Mouse (Mus musculus) MEL (cell line): Measurements from ENCODE around the gene Wdfy1. TPM values are rescaled to one million over a fixed set of nuclear protein-coding genes. Genes with fewer than 3 reads are reported as not detected.

Experiments used
- DNase-seq: peaks from one replicate; pipeline ENCODE4 v3.0.0; 2011; ENCODE audit warnings: low read depth, low spot score
- H3K27ac ChIP-seq: 2 replicates; pipeline ENCODE4 v1.5.1; 2012; ENCODE audit warnings: low read depth, mild to moderate bottlenecking, control low read depth, low read length, moderate library complexity; ENCODE audit not compliant: control insufficient read depth
- H3K27me3 ChIP-seq, 2 experiments: fragments of 150-350 bp in 1 of 2; sonication (generic) in 1 of 2; 2 replicates each; pipeline ENCODE4 v1.6.1; 2012; ENCODE audit warnings: low read length in 2 of 2, mild to moderate bottlenecking in 2 of 2, improper control_type of control experiment in 1 of 2, moderate library complexity in 1 of 2; ENCODE audit not compliant: insufficient read depth in 2 of 2, control insufficient read depth in 1 of 2
- H3K36me3 ChIP-seq, 2 experiments: 2 replicates each; pipeline ENCODE4 v1.6.1; 2012 to 2014; ENCODE audit warnings: low read length in 2 of 2, improper control_type of control experiment in 1 of 2, inconsistent platforms in 1 of 2, mild to moderate bottlenecking in 1 of 2; ENCODE audit not compliant: insufficient read depth in 2 of 2, control insufficient read depth in 1 of 2
- H3K4me1 ChIP-seq, 2 experiments: fragments of 150-350 bp in 1 of 2; sonication (generic) in 1 of 2; 2 replicates each; pipeline ENCODE4 v1.6.1; 2012; ENCODE audit warnings: low read length in 2 of 2, improper control_type of control experiment in 1 of 2, mild to moderate bottlenecking in 1 of 2; ENCODE audit not compliant: insufficient read depth in 2 of 2, control insufficient read depth in 1 of 2
- H3K4me3 ChIP-seq, 2 experiments: fragments of 150-350 bp in 1 of 2; sonication (generic) in 1 of 2; 2 replicates each; pipeline ENCODE4 v1.5.1; 2012; ENCODE audit warnings: low read depth in 2 of 2, low read length in 2 of 2, mild to moderate bottlenecking in 2 of 2, moderate library complexity in 2 of 2, control low read depth in 1 of 2, improper control_type of control experiment in 1 of 2; ENCODE audit not compliant: control insufficient read depth in 1 of 2, insufficient read depth in 1 of 2
- H3K79me2 ChIP-seq: 2 replicates; pipeline ENCODE4 v1.6.1; 2012; ENCODE audit warnings: mild to moderate bottlenecking, low read length, moderate library complexity; ENCODE audit not compliant: control insufficient read depth, poor library complexity, insufficient read depth
- H3K9ac ChIP-seq: 2 replicates; pipeline ENCODE4 v1.6.1; 2012; ENCODE audit warnings: low read depth, mild to moderate bottlenecking, control low read depth, low read length, moderate library complexity; ENCODE audit not compliant: control insufficient read depth, poor library complexity, severe bottlenecking
- H3K9me3 ChIP-seq: fragments of 150-350 bp; sonication (generic); replicated peaks from 2 replicates; pipeline ENCODE4 v1.6.1; 2012; ENCODE audit warnings: mild to moderate bottlenecking, low read length, improper control_type of control experiment, moderate library complexity; ENCODE audit not compliant: insufficient read depth
- CTCF ChIP-seq, 3 experiments: IDR thresholded peaks in 2 of 3; conservative IDR thresholded peaks in 1 of 3; 2 replicates each; pipeline ENCODE4 v1.5.1; 2011 to 2012; ENCODE audit warnings: low read length in 3 of 3, low read depth in 2 of 3, mild to moderate bottlenecking in 2 of 3, improper control_type of control experiment in 1 of 3, inconsistent platforms in 1 of 3, mixed read lengths in 1 of 3, moderate library complexity in 1 of 3; ENCODE audit not compliant: control insufficient read depth in 1 of 3, insufficient read depth in 1 of 3, poor library complexity in 1 of 3, severe bottlenecking in 1 of 3
- E2F4 ChIP-seq: IDR thresholded peaks from 2 replicates; pipeline ENCODE4 v1.6.1; 2011; ENCODE audit warnings: low read depth, low read length, improper control_type of control experiment, borderline replicate concordance
- ELF1 ChIP-seq: IDR thresholded peaks from 2 replicates; pipeline ENCODE4 v1.6.1; 2014; ENCODE audit warnings: low read depth, mild to moderate bottlenecking, inconsistent platforms, low read length, improper control_type of control experiment, moderate library complexity
- EP300 ChIP-seq, 2 experiments: IDR thresholded peaks; 2 replicates each; pipeline ENCODE4 v1.6.1; 2011; ENCODE audit warnings: improper control_type of control experiment in 2 of 2, low read length in 2 of 2, low read depth in 1 of 2, mild to moderate bottlenecking in 1 of 2
- ETS1 ChIP-seq: IDR thresholded peaks from 2 replicates; pipeline ENCODE4 v1.6.1; 2012; ENCODE audit warnings: low read depth, mild to moderate bottlenecking, inconsistent platforms, low read length, improper control_type of control experiment, moderate library complexity
- GATA1 ChIP-seq: IDR thresholded peaks from 2 replicates; pipeline ENCODE4 v1.6.1; 2011; ENCODE audit warnings: low read depth, low read length, improper control_type of control experiment
- HCFC1 ChIP-seq: IDR thresholded peaks from 2 replicates; pipeline ENCODE4 v1.6.1; 2012; ENCODE audit warnings: low read depth, mild to moderate bottlenecking, inconsistent platforms, low read length, improper control_type of control experiment, moderate library complexity
- JUND ChIP-seq: IDR thresholded peaks from 2 replicates; pipeline ENCODE4 v1.6.1; 2011; ENCODE audit warnings: low read depth, mild to moderate bottlenecking, improper control_type of control experiment, low read length
- MAFK ChIP-seq: IDR thresholded peaks from 2 replicates; pipeline ENCODE4 v1.6.1; 2011; ENCODE audit warnings: low read depth, mild to moderate bottlenecking, low read length, improper control_type of control experiment, borderline replicate concordance
- MAX ChIP-seq: IDR thresholded peaks from 2 replicates; pipeline ENCODE4 v1.6.1; 2011; ENCODE audit warnings: low read length, improper control_type of control experiment
- MEF2A ChIP-seq: IDR thresholded peaks from 2 replicates; pipeline ENCODE4 v1.6.1; 2014; ENCODE audit warnings: low read depth, mild to moderate bottlenecking, inconsistent platforms, low read length, improper control_type of control experiment; ENCODE audit not compliant: poor library complexity, insufficient replicate concordance, severe bottlenecking; ENCODE audit errors: extremely low read depth
- MXI1 ChIP-seq: IDR thresholded peaks from 2 replicates; pipeline ENCODE4 v1.6.1; 2011; ENCODE audit warnings: mild to moderate bottlenecking, low read depth, low read length, improper control_type of control experiment
- MYB ChIP-seq: IDR thresholded peaks from 2 replicates; pipeline ENCODE4 v1.6.1; 2011; ENCODE audit warnings: mild to moderate bottlenecking, low read depth, low read length, improper control_type of control experiment
- MYC ChIP-seq: IDR thresholded peaks from 2 replicates; pipeline ENCODE4 v1.6.1; 2011; ENCODE audit warnings: low read depth, mild to moderate bottlenecking, low read length, improper control_type of control experiment, moderate library complexity
- NRF1 ChIP-seq: IDR thresholded peaks from 2 replicates; pipeline ENCODE4 v1.6.1; 2014; ENCODE audit warnings: low read depth, mild to moderate bottlenecking, inconsistent platforms, low read length, improper control_type of control experiment, moderate library complexity; ENCODE audit not compliant: poor library complexity, insufficient read depth, severe bottlenecking
- RCOR1 ChIP-seq: IDR thresholded peaks from 2 replicates; pipeline ENCODE4 v1.6.1; 2012; ENCODE audit warnings: low read depth, mild to moderate bottlenecking, inconsistent platforms, low read length, improper control_type of control experiment
- TCF12 ChIP-seq: IDR thresholded peaks from 2 replicates; pipeline ENCODE4 v1.6.1; 2014; ENCODE audit warnings: low read depth, mild to moderate bottlenecking, inconsistent platforms, low read length, improper control_type of control experiment, moderate library complexity
- UBTF ChIP-seq: IDR thresholded peaks from 2 replicates; pipeline ENCODE4 v1.6.1; 2012; ENCODE audit warnings: low read depth, mild to moderate bottlenecking, inconsistent platforms, low read length, improper control_type of control experiment, moderate library complexity, borderline replicate concordance; ENCODE audit not compliant: insufficient read depth
- USF2 ChIP-seq, 2 experiments: IDR thresholded peaks; 2 replicates each; pipeline ENCODE4 v1.6.1; 2011 to 2012; ENCODE audit warnings: improper control_type of control experiment in 2 of 2, low read length in 2 of 2, borderline replicate concordance in 1 of 2, inconsistent platforms in 1 of 2, low read depth in 1 of 2, mild to moderate bottlenecking in 1 of 2; ENCODE audit not compliant: insufficient read depth in 1 of 2
- ZKSCAN1 ChIP-seq: IDR thresholded peaks from 2 replicates; pipeline ENCODE4 v1.6.1; 2012; ENCODE audit warnings: low read depth, mild to moderate bottlenecking, inconsistent platforms, low read length, improper control_type of control experiment, moderate library complexity
- ZMIZ1 ChIP-seq: IDR thresholded peaks from 2 replicates; pipeline ENCODE4 v1.6.1; 2012; ENCODE audit warnings: low read depth, mild to moderate bottlenecking, inconsistent platforms, low read length, improper control_type of control experiment, moderate library complexity
- polyA plus RNA-seq, 2 experiments: library from polyadenylated mRNA; stranded (reverse) in 1 of 2; unstranded in 1 of 2; fragments of >175 nt in 1 of 2; fragments of >200 nt in 1 of 2; gene quantifications; 2 replicates each; pipeline versions ENCODE4 v1.2.1 to v1.2.4; 2012; ENCODE audit warnings: low replicate concordance in 2 of 2, low read depth in 1 of 2; ENCODE audit not compliant: insufficient read length in 2 of 2, insufficient read depth in 1 of 2, missing spikeins in 1 of 2
- total RNA-seq: library from RNA; depleted of rRNA; stranded (reverse); fragments of 300-350 nt; gene quantifications from 2 replicates; pipeline ENCODE4 v1.2.3, GENCODE M21; 2012

Wdfy1 gene
- total and polyA plus RNA-seq, 3 experiments: 17.6 to 25.0 TPM; not detected in 1

DNA sequence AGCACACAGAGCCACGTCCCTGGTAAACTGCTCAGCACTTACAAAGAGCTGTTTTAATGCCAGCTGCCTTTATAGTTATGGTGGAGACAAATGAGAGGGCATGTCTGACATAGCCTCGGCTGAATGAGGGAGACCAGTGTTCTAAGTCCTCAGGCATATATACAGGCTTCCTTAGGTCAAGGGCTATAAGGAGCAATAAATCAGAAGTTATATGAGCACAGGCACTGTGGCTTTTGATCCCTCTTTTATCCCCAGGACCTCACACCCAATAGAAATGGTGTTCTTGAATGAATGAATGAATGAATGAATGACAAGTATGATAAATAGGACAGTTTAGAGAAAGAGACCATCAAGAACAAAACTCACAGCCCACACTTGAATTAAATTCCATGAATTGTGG lies 16.9 kb downstream of the Wdfy1 start:
- Histone ChIP-seq H3K4me1 (peaks cover 2 to 14% of the 10 kb centered on the region in 2 experiments), H3K9me3 (no peaks in the 10 kb centered on the region), H3K27me3 (no peaks in the 10 kb centered on the region), H3K4me3 (no peak overlapping the region), H3K9ac (no peak overlapping the region), H3K79me2 (peaks cover 12% of the 10 kb centered on the region), H3K36me3 (peaks cover 0 to 17% of the 10 kb centered on the region in 2 experiments; a peak in 2 of 4 replicates), H3K27ac (no peak overlapping the region)
- no peak for DNase-seq
- no peak for TF ChIP-seq EP300 (IDR thresholded peaks at IDR 0.05; ENCODE audit: low read depth in 1 of 2, low read length in 2 of 2)
- TF ChIP-seq MEF2A: no peak
- TF ChIP-seq TCF12: no peak
- TF ChIP-seq MYB: no peak
- TF ChIP-seq ZMIZ1: no peak
- TF ChIP-seq GATA1: no peak
- no peak for TF ChIP-seq MAX
- TF ChIP-seq MAFK: no peak
- TF ChIP-seq ZKSCAN1: no peak
- no peak for TF ChIP-seq JUND

DNA sequence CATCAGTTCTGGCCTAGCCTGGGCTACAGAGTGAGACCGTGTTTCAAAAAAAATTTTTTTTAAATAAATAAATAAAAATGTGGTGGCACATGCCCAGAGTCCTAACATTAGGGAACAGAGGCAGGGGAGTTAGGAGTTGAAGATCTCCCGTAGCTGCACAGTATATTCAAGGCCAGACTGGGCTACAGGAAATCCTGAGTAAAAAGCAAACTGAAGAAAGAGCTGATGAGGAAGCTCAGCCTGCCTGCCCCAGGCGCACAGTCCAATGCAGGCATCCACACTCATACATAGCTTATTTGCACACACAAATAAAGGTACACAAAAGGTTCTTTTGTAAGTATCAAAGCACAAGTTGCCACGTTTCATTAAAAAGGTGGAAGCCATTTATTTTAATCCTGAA lies 18.3 kb downstream of the Wdfy1 start:
- Histone ChIP-seq H3K27ac (no peak overlapping the region), H3K27me3 (no peaks in the 10 kb centered on the region), H3K36me3 (peaks cover 0 to 9% of the 10 kb centered on the region in 2 experiments; a peak in 2 of 4 replicates), H3K4me3 (no peak overlapping the region), H3K9me3 (no peaks in the 10 kb centered on the region), H3K79me2 (peaks cover 12% of the 10 kb centered on the region), H3K9ac (no peak overlapping the region), H3K4me1 (peaks cover 2 to 9% of the 10 kb centered on the region in 2 experiments; a peak in 3 of 4 replicates)
- DNase-seq: no peak
- TF ChIP-seq UBTF: no peak
- TF ChIP-seq ZMIZ1: no peak
- no peak for TF ChIP-seq MEF2A
- no peak for TF ChIP-seq CTCF (IDR thresholded peaks at IDR 0.05 in 2 of 3, conservative IDR thresholded peaks at IDR 0.05 in 1 of 3; ENCODE audit: control insufficient read depth in 1 of 3, insufficient read depth in 1 of 3, low read depth in 2 of 3, low read length in 3 of 3, poor library complexity in 1 of 3, severe bottlenecking in 1 of 3)
- TF ChIP-seq JUND: no peak
- TF ChIP-seq E2F4: no peak
- no peak for TF ChIP-seq USF2 (IDR thresholded peaks at IDR 0.05; ENCODE audit: borderline replicate concordance in 1 of 2, insufficient read depth in 1 of 2, low read depth in 1 of 2, low read length in 2 of 2)
- TF ChIP-seq ETS1: no peak
- TF ChIP-seq RCOR1: no peak
- TF ChIP-seq HCFC1: no peak
- no peak for TF ChIP-seq MAFK
- no peak for TF ChIP-seq MYB
- TF ChIP-seq MXI1: no peak
- TF ChIP-seq ELF1: no peak
- no peak for TF ChIP-seq MYC
- no peak for TF ChIP-seq NRF1
